Mouse (Mus musculus) CH12.LX (cell line): ENCODE results near the gene Col25a1.

Experiments used
- MAFK ChIP-seq: IDR thresholded peaks from 2 replicates; pipeline ENCODE4 v1.6.1; 2011; ENCODE audit warnings: low read length, improper control_type of control experiment; ENCODE audit not compliant: insufficient replicate concordance
- MAX ChIP-seq: IDR thresholded peaks from 2 replicates; pipeline ENCODE4 v1.6.1; 2011; ENCODE audit warnings: low read length, improper control_type of control experiment
- MEF2A ChIP-seq: IDR thresholded peaks from 2 replicates; pipeline ENCODE4 v1.6.1; 2014; ENCODE audit warnings: low read depth, mild to moderate bottlenecking, inconsistent platforms, low read length, improper control_type of control experiment, borderline replicate concordance
- POLR2A ChIP-seq: IDR thresholded peaks from 2 replicates; pipeline ENCODE4 v1.6.1; 2011; ENCODE audit warnings: low read depth, mild to moderate bottlenecking, improper control_type of control experiment, low read length
- POLR2AphosphoS2 ChIP-seq: IDR thresholded peaks from 2 replicates; pipeline ENCODE4 v1.6.1; 2011; ENCODE audit warnings: low read depth, low read length, improper control_type of control experiment

- TF ChIP-seq MAX (no peak), MAFK (no peak), POLR2A (no peak), POLR2AphosphoS2 (no peak), MEF2A (no peak)
Observed at GRCm38 (mm10) chr3:130607924-130608323, 476.6 kb downstream of the Col25a1 start.
